Mouse (Mus musculus) induced T-regulatory cell, adult 2 months (primary cell): ENCODE data around the gene Olfr65.

Experiments
- DNase-seq: peaks from one replicate; pipeline ENCODE4 v3.0.0-alpha.2; 2012; ENCODE audit warnings: low read depth

Gene Olfr65

DNA sequence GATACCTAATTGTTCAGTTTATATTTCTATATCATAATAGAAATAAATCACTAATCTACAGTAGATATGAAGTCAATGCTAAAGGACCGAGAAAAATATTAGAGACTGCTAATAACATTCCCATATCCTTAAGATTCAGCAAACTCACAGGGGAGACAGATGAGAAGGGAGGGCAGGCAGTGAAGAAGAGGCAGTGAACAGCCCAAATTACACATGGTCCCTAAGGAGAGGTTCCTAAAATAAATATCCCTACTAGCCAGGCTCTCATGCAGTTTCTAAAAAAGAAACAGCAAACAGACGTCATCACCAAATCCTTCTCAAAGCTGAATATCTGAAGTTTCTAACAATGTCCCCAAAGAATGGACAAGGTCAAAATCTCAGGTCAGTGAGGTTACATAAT lies at the start of gene Olfr65:
Olfr65 (plus strand) TSS at position 301 of the 400 bp plus-strand sequence.
- DNase-seq: no peak

DNA sequence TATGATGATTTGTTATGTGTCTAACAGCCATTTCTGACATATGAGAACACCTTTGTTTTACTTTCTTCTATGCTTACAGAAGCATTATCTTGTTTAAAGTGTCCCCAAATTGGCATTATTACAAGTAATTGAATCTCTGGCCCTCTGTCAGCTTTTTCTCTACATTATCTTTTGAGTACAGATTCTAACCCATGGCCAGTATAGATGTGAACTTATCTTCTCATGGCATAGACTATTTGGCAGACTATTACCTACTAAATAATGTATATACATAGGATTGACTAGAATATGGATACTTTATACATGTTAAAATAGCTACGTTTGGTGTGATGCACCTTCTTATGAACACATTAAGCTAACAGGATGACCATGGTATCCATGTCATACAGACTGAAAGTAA lies 48.6 kb upstream of the Olfr65 start:
- DNase-seq: no peak

DNA sequence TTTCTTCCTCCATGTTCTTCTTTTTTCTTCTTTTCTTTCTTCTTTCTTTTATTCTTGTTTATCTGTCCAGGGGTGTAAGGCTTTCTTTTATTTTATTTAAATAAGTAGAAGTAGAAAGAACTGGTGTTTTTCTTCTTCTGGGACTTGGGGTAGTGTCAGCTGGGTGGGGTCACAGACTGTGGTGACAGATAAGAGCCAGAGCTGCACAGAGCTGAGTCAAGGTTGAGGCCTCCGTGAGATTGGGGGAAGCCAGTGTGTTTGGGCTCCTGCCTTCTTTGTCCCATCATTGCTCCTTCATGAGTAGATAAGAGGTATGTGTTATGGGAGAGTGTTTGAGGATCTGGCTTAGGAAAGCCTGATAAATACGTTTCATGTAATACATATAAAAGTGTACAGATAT lies 44.2 kb upstream of the Olfr65 start:
- DNase-seq: no peak

DNA sequence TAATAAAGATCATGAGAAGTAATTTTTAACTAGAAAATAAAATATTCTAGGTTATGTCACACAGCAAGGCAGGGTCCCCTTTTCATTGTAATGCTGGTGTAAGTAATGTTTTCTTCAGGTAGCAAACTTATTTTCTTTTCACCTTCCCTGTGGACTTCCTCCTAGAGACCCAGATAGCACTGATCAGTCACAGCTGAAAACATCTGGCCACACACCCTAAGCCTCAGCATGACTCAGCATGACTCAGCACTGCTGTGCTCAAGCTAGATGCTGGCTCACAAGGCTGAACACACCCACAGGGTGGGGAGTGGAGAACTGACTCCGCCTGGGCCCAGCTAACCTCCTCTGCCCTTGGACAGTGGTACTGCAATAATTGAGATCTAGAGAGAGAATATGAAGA lies 42.4 kb upstream of the Olfr65 start:
- peak; percentile 4 for DNase-seq

DNA sequence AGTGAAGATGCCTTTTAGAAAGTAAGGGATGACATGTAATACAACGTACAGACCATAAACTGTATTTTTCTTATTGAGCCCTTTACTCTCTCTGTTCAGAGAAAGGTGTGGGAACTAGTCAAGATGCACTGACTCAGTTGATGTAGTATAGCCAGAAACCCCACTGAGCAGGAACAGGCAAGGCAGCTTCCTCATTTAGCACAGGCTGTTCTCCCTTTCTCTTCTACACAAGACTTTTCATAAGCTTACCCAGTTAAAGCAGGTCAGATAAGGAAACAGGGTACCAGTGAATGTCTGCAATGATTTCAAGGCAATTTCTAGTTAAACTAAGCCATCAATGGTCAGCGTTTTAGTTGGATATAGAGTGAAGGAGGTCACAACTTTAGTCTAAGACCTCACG lies 41.8 kb upstream of the Olfr65 start:
- no peak for DNase-seq

DNA sequence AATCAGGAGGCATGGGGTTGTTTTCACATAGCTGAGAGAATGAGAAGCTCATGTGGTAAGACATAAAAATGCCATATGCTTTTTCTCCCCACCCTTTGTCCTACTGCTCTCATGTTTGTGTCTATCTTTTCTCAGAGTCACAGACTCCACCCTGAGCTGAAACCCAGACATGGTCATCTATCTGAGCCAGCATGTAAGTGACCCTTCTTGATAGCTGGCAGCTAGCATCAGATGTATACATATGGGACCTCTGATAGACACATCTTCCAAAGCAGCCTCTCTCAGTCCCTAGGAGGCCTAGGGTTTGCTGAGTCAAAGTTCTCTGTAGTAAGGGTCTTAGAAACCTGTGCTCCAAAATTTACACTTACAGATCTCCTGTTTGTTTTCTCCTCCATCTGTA lies 37.6 kb upstream of the Olfr65 start:
- no peak for DNase-seq

DNA sequence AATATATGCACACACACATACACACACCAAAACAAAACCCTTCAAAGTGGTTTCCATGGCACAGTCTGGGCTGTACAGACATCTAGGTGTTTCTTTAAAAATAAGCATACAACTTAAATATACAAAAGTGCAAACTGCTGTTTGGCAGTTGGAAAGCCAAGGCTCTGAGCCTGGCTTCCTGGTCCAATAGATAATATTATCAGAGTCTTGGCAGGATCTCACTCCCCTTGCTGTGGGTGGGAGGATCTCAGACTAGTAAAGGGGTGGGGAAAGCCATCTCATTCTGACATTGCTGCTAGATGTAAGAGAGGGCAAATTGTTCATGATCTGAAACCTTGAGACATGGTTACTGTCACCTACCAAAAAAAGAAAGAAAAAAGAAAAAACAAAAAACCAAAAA lies 32.6 kb upstream of the Olfr65 start:
- no peak for DNase-seq

DNA sequence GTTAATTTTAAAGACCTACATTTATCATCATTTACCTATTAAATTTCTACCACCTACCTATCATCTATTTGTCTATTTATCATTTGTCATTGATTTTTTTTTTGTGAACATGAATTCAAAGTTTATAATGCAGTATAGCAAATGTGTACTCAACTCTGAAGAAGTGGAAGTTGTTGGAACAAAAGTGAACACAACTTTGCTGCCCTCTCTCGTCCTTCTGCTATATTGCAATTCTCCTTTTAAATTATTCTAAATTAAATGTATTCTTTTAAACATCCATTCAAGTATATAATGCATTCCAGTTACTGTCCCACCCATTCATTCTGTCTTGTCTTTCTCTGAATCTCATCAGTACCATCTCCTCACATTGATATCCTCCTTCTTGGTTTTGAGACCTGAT lies 30.2 kb upstream of the Olfr65 start:
- peak; percentile 9 for DNase-seq

DNA sequence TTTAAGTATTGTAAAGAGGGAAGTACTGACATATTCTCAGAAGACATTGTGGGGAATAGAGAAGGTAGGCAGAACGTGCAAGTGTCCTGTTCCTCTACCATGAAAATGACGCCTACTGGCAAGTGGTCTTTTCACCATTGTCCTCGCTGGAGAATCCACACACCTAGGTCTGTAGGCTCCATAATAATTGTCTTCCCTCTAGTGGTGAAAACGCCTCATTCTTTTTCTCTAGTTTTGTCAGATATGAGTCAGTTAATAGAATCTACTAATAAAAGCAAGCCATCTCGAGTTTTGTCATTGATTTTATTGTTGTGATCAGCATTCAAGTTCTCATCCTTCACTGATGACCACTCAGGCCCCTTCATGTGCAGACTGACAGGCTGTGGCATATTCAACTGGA lies 28.8 kb upstream of the Olfr65 start:
- no peak for DNase-seq

DNA sequence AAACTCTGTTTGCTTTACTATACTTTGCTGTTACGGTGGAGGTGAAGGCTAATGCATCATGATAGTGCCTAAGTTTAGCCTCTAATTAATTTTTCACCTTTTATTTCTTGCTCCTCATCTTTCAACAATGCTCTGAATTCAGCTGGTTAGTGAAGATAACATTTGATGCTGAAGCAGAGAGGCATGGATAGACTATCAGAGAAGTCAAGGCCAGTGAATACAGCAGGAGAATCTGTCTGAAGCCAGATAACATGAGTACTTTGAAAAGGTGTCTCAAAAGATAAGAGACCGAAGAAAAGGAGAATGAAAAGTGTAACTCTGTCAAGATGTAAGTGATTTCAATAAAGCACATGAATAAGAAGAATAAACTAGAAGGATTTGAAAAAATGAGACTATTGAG lies 26.2 kb upstream of the Olfr65 start:
- no peak for DNase-seq

DNA sequence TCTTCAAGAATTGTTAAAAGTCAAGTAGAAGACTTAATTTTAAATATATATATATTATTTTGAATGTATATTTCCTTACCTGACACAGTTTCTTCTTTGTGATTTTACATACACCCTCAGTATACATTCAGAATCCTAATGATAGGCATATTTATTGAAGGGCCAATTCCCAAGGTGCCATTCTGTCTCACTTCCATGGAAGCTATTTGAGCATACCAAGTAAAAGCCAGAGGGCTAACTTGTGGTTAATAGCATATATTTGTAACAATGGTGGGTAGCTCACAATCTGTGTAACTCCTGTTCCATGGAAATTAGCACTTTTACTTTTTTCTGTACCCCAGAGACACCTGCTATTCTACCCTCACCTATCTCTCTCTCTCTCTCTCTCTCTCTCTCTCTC lies 17.1 kb upstream of the Olfr65 start, which contains the start of gene Olfr66:
Olfr66 (minus strand) TSS at position 101 of the 400 bp plus-strand sequence.
- DNase-seq: no peak

DNA sequence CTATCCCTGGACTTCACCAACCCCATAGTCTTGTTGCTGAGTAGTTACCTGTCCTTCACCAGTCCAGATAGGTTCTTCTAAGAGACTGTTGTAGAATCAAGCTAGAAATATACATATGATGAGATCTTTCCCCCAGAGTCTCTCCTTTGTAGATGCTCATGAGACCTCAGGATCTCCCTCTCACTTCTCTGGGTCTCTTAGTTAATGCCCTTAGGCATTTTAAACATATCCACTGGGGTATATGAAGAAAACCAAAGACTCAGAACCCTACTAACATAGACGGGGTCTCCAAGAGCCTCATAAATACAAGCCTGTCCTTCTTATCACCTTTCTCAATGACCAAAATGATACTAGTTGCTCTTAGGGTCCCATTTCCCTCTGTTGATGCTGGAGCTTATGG lies 8.9 kb upstream of the Olfr65 start, which contains the start of gene Olfr64:
Olfr64 (minus strand) TSS at position 101 of the 400 bp plus-strand sequence.
- DNase-seq: no peak

DNA sequence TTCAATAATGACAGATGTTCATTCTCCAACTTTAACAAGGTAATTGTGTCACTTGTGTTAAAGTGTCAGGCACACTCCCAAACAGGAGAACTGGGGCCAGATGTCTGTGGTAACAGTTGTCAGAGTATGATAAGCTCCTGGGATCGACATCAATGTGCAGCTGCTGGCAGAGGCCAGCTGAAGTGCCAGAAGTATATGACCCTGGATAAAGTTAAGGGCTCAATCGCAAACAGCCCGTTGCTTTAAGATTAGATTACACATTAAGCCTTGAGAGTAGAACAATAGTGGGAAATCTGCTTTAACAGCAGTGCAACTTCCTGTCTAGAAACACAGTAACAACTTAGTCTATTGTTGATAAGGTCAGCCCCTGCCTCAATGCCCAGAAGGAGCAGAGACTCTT lies 6.8 kb downstream of the Olfr65 start:
- DNase-seq: no peak

DNA sequence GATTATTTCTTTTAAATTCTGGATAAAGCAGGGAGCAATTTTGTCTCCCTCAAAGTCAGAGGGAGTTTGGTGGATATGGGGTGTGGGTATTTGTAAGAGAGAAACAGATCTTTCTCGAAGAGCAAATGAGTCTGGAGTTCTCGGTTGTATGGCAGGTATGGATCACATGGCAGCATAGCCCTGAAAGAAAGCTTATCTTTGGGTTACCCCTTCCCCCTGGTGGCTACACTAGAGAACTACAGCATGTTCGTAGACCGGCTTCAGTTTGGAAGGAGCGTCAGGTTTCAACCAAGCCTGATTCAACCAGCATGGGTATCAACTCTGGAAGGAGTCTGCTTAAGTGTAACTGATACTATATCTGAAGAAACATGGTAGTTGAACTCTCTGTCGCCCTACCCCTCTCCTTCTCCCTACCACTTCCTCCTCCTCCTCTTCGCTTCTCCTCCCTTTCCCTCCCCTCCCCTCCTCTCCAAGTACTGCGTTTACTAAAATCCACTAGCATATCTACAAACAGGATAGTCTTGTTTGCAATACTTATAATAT lies 9.8 kb downstream of the Olfr65 start:
- DNase-seq: peak; percentile 12

DNA sequence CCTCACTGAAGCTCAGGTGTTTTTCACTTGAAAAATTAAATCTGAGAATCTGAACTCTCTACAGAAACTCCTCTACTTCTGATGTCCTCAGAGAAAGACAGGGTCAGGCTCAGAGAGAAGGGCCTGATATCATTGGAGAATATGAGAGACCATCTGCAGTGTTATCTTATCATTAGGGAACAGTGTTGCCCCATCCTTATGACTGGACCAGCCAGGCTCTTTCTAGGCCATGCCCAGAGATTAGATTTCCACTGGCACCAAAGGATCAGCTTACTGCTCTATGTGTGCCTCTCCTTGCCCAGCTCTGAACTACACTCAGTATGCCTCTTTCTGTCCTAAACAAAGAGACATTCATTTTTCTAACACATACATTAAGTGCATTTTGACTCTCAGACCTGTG lies 12.1 kb downstream of the Olfr65 start:
- no peak for DNase-seq

DNA sequence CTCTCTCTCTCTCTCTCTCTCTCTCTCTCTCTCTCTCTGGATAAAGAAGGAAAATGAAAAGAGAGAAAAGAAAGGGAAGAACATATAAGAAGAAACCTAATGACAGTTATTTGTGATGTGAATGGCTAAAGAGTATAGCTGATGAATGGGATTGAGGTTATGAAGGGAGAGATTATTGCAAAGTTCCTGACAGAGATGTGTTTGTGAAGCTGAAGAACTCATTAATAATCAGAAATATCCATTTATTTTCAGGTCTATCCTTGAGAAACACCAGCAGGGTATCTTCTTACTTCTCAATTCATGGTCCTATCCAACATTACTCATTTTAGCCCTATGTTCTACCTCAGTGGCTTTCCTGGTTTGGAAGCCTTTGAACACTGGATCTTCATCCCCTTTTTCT lies 25.2 kb downstream of the Olfr65 start, which contains the start of gene Olfr631:
Olfr631 (plus strand) TSS at position 301 of the 400 bp plus-strand sequence.
- DNase-seq: no peak

DNA sequence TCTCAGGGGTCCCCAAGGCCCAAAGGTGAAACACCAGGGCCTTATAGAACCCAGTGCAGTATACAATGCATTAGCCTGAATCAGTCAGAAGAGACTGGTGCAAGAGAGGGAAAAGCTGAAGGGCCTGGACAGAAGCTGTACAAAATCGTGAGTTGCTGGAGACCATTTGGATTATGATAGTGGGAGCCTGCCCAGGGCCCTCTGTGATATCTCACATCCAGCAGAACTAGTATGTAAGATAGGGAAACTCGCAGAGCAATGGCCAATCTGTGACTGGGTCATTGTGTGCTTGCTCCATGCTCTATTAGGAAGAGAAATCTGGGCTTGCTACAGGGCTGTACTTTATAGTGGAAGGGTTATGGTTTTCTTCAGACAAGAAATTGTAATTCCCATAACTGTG lies 31.0 kb downstream of the Olfr65 start, which contains the start of gene Olfr632:
Olfr632 (plus strand) TSS at position 84 of the 400 bp plus-strand sequence.
- DNase-seq: no peak

DNA sequence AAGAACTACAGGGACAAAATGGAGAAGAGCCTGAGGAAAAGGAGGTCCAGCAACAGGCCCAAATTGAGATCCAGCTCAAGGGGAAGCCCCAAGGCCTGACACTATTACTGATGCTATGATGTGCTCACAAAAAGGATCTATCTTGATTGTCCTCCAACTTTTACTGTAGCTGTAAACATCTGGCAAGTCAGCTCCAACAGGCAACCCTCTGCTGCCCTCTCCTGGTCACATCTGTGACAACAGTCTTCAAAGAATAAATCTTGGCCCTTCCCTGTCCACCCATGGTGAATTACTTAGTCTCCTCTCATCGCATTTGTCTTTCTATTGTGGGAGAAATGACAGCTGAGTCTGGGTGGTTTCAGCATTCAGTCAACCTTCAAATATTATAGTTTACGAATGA lies 39.4 kb downstream of the Olfr65 start:
- peak; percentile 61 for DNase-seq

DNA sequence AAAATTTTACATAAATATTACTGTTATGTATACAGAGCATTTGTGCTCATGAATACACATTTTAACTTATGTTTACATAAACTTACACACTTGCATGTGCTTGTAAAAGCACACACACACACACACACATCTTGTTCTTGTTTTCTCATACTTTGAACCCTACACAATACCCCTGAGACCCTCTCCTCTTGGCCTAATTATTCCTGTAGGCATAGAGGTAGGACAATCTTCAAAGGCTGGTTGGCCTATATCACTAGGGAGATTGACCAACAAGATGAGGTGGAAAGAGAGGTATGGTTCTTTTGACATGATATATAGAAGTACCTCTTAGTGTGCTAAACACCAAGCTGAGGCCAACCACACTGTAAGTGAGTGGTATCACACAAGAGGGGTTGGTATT lies 40.9 kb downstream of the Olfr65 start, which contains the start of gene Olfr633:
Olfr633 (plus strand) TSS at position 301 of the 400 bp plus-strand sequence.
- no peak for DNase-seq
